Mouse (Mus musculus): ENCODE measurements at regions not wholly inside any gene's neighbourhood (a gene's known extent, or its start where the extent isn't known, plus 50 kb on each side); places are given as distances from the start of the nearest gene placed in this dataset.

DNA sequence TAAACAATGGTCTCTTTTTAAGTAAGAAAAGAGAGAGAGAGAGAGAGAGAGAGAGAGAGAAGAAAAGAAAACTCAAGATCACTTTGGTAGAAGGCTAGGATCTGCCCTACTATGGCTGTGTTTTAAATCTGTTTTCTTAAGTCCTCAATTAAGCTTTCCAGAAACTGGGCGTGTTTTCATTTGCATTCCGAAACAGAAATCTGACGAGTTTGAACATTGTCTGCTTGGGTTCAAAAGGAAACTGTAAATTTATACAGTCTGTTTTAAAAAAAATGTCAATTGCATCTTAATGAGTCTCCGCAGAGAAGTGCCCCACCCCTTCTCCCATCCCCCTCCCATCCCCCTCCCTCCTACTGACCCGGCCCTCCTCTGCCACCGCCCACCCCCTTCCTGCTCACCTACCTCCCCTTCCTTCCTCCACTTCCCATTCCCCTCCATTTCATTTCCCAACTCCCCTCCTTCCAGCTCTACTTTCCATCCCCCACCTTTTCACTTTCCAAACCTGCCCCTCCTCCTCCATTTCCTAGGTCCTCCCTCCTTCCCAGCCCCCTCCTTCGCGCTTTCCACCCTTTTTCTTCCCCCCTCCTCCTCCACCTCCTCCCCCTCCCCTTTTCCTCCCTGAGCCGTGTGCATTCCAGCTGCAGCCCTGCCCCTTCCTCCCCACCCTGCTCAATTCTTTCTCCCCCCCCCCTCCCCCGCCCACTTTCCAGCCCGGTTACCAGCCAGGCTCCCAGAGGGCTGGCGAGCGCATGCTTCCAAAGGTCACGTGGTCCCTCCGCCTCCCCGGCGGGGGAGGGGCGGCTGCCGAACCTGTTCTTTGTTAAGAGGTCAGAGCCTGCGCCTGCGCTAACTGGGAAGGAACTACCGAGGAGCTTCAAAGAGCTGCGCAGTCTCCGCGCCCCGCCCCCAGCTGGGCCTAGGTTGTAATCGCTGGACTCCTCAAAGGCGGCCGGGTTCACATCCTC is 77.7 kb upstream of the Tbl1x start:
- peak; percentile 86 to 87 for DNase-seq (ENCODE audit: low spot score in 2 of 2)

DNA sequence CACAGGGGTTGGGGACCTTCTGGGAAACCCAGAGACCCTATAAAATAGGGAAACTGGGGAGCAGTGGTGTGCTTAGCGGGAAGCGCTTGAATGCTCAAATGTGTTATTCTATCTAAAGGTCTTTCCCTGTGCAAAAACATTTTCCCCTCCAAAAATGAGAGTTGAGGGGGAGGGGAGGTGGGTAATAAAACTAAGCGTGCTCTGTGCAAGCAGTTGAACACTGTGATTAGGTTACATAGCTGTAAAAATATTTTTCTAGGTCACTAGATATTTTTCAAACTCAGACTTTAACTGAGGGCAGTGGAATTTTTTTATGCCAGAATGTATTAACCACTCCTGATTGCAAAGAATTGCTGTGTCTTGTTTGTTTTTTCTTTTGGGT is 77.0 kb upstream of the Tbl1x start:
- no peak for DNase-seq (ENCODE audit: low spot score in 2 of 2)

DNA sequence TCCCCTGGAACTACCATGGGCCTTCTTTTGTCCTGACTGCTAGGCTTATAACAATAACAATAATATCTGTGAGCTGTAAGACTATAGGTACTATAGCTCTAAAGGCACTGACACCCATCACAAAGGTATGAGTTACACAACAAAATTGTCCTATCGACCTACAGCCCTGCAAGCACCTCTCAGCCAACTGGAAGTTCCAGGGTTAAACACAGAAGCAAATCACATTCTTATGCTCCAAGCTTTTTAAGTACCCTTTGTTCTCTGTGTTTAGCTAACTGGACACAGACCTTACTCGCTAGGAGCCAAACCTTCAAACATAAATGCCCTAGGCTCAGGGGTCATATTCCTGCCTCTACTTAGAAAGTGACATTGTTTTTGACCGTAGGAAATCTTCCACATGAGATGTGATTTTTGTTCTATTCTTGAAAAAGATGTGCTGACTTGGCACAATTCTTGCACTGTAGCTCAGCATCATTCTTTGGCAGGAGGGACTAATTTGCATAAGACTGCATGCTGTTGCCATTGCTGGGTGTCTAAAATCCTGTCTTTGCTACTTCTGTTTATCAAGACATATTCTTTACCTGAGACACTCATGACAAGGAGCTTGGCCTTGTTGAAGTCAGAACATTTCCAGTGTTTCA is 66.8 kb upstream of the Tbl1x start:
- DNase-seq (ENCODE audit: low spot score in 2 of 2) = no peak

DNA sequence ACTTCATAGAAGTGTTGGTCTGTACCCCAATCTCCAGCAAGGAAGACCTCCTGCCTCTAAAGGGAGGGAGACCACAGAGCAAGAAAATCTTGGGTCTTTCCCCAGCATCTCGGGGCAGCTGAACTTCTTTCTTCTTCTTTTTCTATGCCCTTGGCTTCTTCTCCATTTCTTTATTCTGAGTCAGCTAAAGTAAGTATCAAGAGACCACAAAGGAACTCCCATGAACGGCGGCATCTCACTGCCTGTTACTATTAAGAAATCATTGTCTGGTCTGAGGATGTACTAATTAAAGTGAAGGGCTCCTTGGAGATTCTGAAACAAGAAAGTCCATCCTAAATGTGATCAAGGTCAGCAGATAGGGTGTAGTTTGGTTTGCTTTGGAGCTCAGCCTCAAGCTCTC is 64.1 kb upstream of the Tbl1x start:
- DNase-seq (ENCODE audit: low spot score in 2 of 2) = no peak

DNA sequence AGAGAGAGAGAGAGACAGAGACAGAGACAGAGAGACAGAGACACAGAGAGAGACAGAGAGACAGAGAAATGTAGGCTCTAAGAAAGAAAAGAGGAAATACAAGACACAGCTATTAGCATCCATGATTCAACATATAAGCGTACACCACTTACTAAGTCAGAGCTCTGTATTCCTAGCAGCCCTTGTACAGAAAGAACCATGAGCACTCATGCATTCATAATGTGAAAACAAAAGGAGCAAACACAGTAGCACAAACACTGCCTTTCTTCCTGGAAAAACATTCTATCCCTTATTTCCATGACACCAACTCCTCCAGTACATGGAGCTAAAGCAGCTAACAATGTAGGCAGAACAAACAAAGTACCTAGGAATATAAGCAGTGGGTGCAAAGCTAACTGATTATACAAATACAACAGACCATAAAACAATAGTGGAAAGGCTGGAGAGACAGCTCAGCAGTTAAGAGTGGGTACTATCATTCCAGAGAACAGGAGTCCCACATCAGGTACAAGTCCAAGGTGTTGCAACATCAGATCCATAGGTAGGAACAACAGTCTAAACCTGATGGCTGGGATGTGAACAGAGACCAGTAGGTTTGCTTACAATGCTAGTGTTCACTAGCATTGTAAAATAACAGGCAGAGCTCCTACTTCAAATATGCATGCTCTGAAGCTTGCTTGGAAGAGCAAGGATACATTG is 58.7 kb upstream of the Tbl1x start:
- no peak for DNase-seq (ENCODE audit: low spot score in 2 of 2)
